Mouse (Mus musculus) CH12F3 (cell line): Measurements from ENCODE around the gene Defb6.

Experiments
- in situ Hi-C: fragments of 300-500 bp; cut with MboI; formaldehyde crosslinking; loops from 2 replicates; pipeline ENCODE4 v1.14.3; 2020; ENCODE audit warnings: low sequenced_read_pairs

The Defb6 gene

GRCm38 (mm10) chr8:19225161-19225560, at the start of gene Defb6:
Gene Defb6 (plus strand): TSS chr8:19225478.
- in situ Hi-C loops: no loop called here

GRCm38 (mm10) chr8:19238101-19238500, 12.8 kb downstream of the Defb6 start:
- in situ Hi-C loops: no loop called here

GRCm38 (mm10) chr8:19239616-19240015, 14.3 kb downstream of the Defb6 start, which contains the start of gene Defb46:
Gene Defb46 (plus strand): TSS chr8:19239916.
- in situ Hi-C loops: no loop called here

GRCm38 (mm10) chr8:19247280-19247679, 22.0 kb downstream of the Defb6 start, which contains the start of gene Defb5:
Gene Defb5 (plus strand): TSS chr8:19247580.
- in situ Hi-C loops: no loop called here

GRCm38 (mm10) chr8:19258136-19258535, 32.9 kb downstream of the Defb6 start:
- in situ Hi-C loops: no loop called here

- in situ Hi-C loops: no loop called here
Observed at GRCm38 (mm10) chr8:19259667-19260066, 34.4 kb downstream of the Defb6 start.
